Mouse (Mus musculus) midbrain, embryonic 12.5 days (tissue): ENCODE results near the gene Tuba1a. TPM values are rescaled to one million over a fixed set of nuclear protein-coding genes. Genes with fewer than 3 reads are reported as not detected.

Experiments used
- ATAC-seq: fragments of 200-750 bp; cut with Nextera tagmentation; 2 replicates; pipeline ENCODE4 v1.8.0; 2017; ENCODE audit warnings: low read depth, moderate TSS enrichment, moderate library complexity; ENCODE audit not compliant: low FRiP score
- H3K27ac ChIP-seq: fragments of 300-500 bp; sonication (generic); replicated peaks from 2 replicates; pipeline ENCODE4 v1.5.1; 2016; ENCODE audit warnings: mild to moderate bottlenecking
- H3K27me3 ChIP-seq: fragments of 300-500 bp; sonication (generic); 2 replicates; pipeline ENCODE4 v1.6.1; 2016; ENCODE audit warnings: mild to moderate bottlenecking
- H3K36me3 ChIP-seq: fragments of 300-500 bp; sonication (generic); 2 replicates; pipeline ENCODE4 v1.6.1; 2016
- H3K4me1 ChIP-seq: fragments of 300-500 bp; sonication (generic); 2 replicates; pipeline ENCODE4 v1.6.1; 2016
- H3K4me2 ChIP-seq: fragments of 300-500 bp; sonication (generic); replicated peaks from 2 replicates; pipeline ENCODE4 v1.6.1; 2016; ENCODE audit warnings: mild to moderate bottlenecking, moderate library complexity
- H3K4me3 ChIP-seq: fragments of 300-500 bp; sonication (generic); 2 replicates; pipeline ENCODE4 v1.5.1; 2016; ENCODE audit warnings: mild to moderate bottlenecking
- H3K9ac ChIP-seq: fragments of 300-500 bp; sonication (generic); replicated peaks from 2 replicates; pipeline ENCODE4 v1.6.1; 2016; ENCODE audit warnings: mild to moderate bottlenecking, moderate library complexity
- H3K9me3 ChIP-seq: fragments of 300-500 bp; sonication (generic); 2 replicates; pipeline ENCODE4 v1.6.1; 2016; ENCODE audit warnings: mild to moderate bottlenecking
- WGBS: fragments of 180-500 bp; shearing (Covaris S2); methylation state at CpG from one replicate; pipeline ENCODE4 v1.1.7; 2016; 5-methylcytosine and 5-hydroxymethylcytosine counted together
- polyA plus RNA-seq: library from polyadenylated mRNA; unstranded; fragments of >200 nt; fragmentation: Nextera tagmentation; extraction: Ambion mirVana; gene quantifications from 2 replicates; pipeline ENCODE4 v1.2.1, GENCODE M21; 2016

The Tuba1a gene
- polyA plus RNA-seq, 1 experiment from 2014 or later, result 9,642 TPM

GRCm38 (mm10) chr15:98914903-98915302 lies 38.6 kb downstream of the Tuba1a start:
- peaks cover 50% of the 10 kb centered on the region for H3K36me3 ChIP-seq

GRCm38 (mm10) chr15:98904692-98905091 lies 48.8 kb downstream of the Tuba1a start:
- no peak overlapping the region for H3K27ac ChIP-seq
- 27% methylated on average over 10 of the region's 10 CpGs for WGBS
- no peaks in the 10 kb centered on the region for H3K4me1 ChIP-seq
- H3K4me2 ChIP-seq, result no peak overlapping the region
- no peak for ATAC-seq
- H3K9me3 ChIP-seq, result no peaks in the 10 kb centered on the region
- no peak overlapping the region for H3K9ac ChIP-seq
- no peak overlapping the region for H3K4me3 ChIP-seq
- peaks cover 11% of the 10 kb centered on the region for H3K27me3 ChIP-seq
- H3K36me3 ChIP-seq, result peaks cover 64% of the 10 kb centered on the region

More at GRCm38 (mm10) chr15:98914903-98915302, 38.6 kb downstream of the Tuba1a start:
- no peaks in the 10 kb centered on the region for H3K27me3 ChIP-seq
- no peak overlapping the region for H3K4me3 ChIP-seq
- H3K9ac ChIP-seq, result no peak overlapping the region
- H3K9me3 ChIP-seq, result no peaks in the 10 kb centered on the region
- no peak overlapping the region for H3K4me2 ChIP-seq
- WGBS, result 89% methylated on average over 6 of the region's 6 CpGs
- H3K27ac ChIP-seq, result no peak overlapping the region
- H3K4me1 ChIP-seq, result peaks cover 30% of the 10 kb centered on the region
- no peak for ATAC-seq

- no peak for ATAC-seq
- H3K27ac ChIP-seq, result no peak overlapping the region
- peaks cover 31% of the 10 kb centered on the region for H3K27me3 ChIP-seq
- H3K36me3 ChIP-seq, result peaks cover 43% of the 10 kb centered on the region
- no peak overlapping the region for H3K4me2 ChIP-seq
- WGBS, result 94% methylated on average over 2 of the region's 2 CpGs
- peaks cover 9% of the 10 kb centered on the region for H3K4me1 ChIP-seq
- no peak overlapping the region for H3K9ac ChIP-seq
- no peak overlapping the region for H3K4me3 ChIP-seq
- H3K9me3 ChIP-seq, result no peaks in the 10 kb centered on the region
Observed at GRCm38 (mm10) chr15:98902600-98902999, 50.9 kb downstream of the Tuba1a start.

- 62% methylated on average over 1 of the region's 1 CpGs for WGBS
- peaks cover 16% of the 10 kb centered on the region for H3K4me1 ChIP-seq
- H3K4me2 ChIP-seq, result no peak overlapping the region
- H3K27me3 ChIP-seq, result peaks cover 42% of the 10 kb centered on the region
- no peak overlapping the region for H3K9ac ChIP-seq
- H3K9me3 ChIP-seq, result no peaks in the 10 kb centered on the region
- no peak overlapping the region for H3K27ac ChIP-seq
- H3K4me3 ChIP-seq, result no peak overlapping the region
- no peak for ATAC-seq
- peaks cover 34% of the 10 kb centered on the region for H3K36me3 ChIP-seq
Observed at GRCm38 (mm10) chr15:98901530-98901929, 52.0 kb downstream of the Tuba1a start.

Other genes with a start within 250 kb of the Tuba1a start
- 0.87 and 1.8 TPM in 2 replicates for gene Ccdc65, start 245.5 kb downstream of the Tuba1a start, polyA plus RNA-seq
- gene Fkbp11, start 225.5 kb downstream of the Tuba1a start, polyA plus RNA-seq, result 5.7 and 9.2 TPM in 2 replicates
- 56.0 and 64.4 TPM in 2 replicates for gene Arf3, start 190.5 kb downstream of the Tuba1a start, polyA plus RNA-seq
- gene Wnt10b, start 175.6 kb downstream of the Tuba1a start, polyA plus RNA-seq, result 0.14 and 0.34 TPM in 2 replicates
- gene Wnt1, start 163.8 kb downstream of the Tuba1a start, polyA plus RNA-seq, result 8.7 and 13.1 TPM in 2 replicates
- gene Ddn, start 144.2 kb downstream of the Tuba1a start, polyA plus RNA-seq, result 0.61 and 1.3 TPM in 2 replicates
- 83.1 and 85.9 TPM in 2 replicates for gene Prkag1, start 122.2 kb downstream of the Tuba1a start, polyA plus RNA-seq
- gene Kmt2d, start 82.5 kb downstream of the Tuba1a start, polyA plus RNA-seq, result 13.4 and 13.8 TPM in 2 replicates
- gene Rhebl1, start 59.2 kb downstream of the Tuba1a start, polyA plus RNA-seq, result 20.1 and 22.9 TPM in 2 replicates
- gene Dhh, start 55.2 kb downstream of the Tuba1a start, polyA plus RNA-seq, result 0.56 and 0.66 TPM in 2 replicates
- 37.1 and 40.7 TPM in 2 replicates for gene Lmbr1l, start 35.5 kb downstream of the Tuba1a start, polyA plus RNA-seq
- 1,566 and 1,635 TPM in 2 replicates for gene Tuba1b, start 19.1 kb downstream of the Tuba1a start, polyA plus RNA-seq
- not detected in 2 replicates for gene Gm49450, start 152 bp downstream of the Tuba1a start, polyA plus RNA-seq
- 73.7 and 79.3 TPM in 2 replicates for gene Tuba1c, start 76.2 kb upstream of the Tuba1a start, polyA plus RNA-seq
- gene Prph, start 101.5 kb upstream of the Tuba1a start, polyA plus RNA-seq, result 5.4 and 8.1 TPM in 2 replicates
- 33.2 and 38.3 TPM in 2 replicates for gene Troap, start 120.9 kb upstream of the Tuba1a start, polyA plus RNA-seq
- gene C1ql4, start 134.1 kb upstream of the Tuba1a start, polyA plus RNA-seq, result 18.2 and 19.9 TPM in 2 replicates
- gene Dnajc22, start 139.5 kb upstream of the Tuba1a start, polyA plus RNA-seq, result 1.9 and 2.2 TPM in 2 replicates
- 65.3 and 73.7 TPM in 2 replicates for gene Spats2, start 172.2 kb upstream of the Tuba1a start, polyA plus RNA-seq